In the genomic region with DNA sequence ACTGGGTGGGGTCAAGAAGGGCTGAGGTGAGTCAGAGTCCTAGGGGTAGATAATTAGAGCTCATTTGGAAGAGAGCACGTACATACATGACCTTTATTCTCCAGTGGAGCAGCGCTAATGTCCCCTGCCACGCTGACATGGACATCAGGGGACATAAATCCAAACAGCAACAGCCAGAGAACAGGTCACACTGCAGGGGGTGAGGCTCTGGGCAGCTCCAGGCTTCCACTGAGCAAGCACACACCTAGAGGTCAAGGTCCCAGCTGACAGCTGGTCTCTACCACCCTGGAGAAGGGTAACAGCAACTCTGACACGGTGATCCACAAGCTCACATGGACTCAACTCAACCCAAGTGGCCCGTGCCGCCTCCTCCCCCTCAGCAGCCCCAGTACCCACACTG, we compare ENCODE assay signal across 26 mouse cellular contexts. TPM values are rescaled to one million over a fixed set of nuclear protein-coding genes. Genes with fewer than 3 reads are reported as not detected.
A peak's percentile ranks its signal among the peaks of the same experiment; 100 is the strongest.
DNase-seq lines count a peak whose midpoint lies in the region; ATAC-seq and TF ChIP-seq lines count a peak whose summit lies in the region.
"Had no signal": no experiment of that assay in that cellular context is flagged by ENCODE, and none has a peak within 500 bp of the region (broad histone marks: within the 10 kb centered on the region; RNA-seq: fewer than 3 reads in every experiment).

No protein-coding gene starts in this region.

- no peaks in the 10 kb centered on the region for H3K9me3 ChIP-seq in liver, embryonic 11.5 days (ENCODE audit: control insufficient read depth, low read length)
- H3K9me3 ChIP-seq in intestine, postnatal 0 days (ENCODE audit: control insufficient read depth) = no peaks in the 10 kb centered on the region
- H3K9me3 ChIP-seq in kidney, postnatal 0 days (replicated peaks; ENCODE audit: low read length) = no peaks in the 10 kb centered on the region
- no peaks in the 10 kb centered on the region for H3K9me3 ChIP-seq in stomach, embryonic 16.5 days (replicated peaks; ENCODE audit: control insufficient read depth, low read length)
- no peaks in the 10 kb centered on the region for H3K9me3 ChIP-seq in hindbrain, postnatal 0 days (ENCODE audit: low read length)
- H3K9me3 ChIP-seq in midbrain, embryonic 13.5 days = no peaks in the 10 kb centered on the region
- H3K9me3 ChIP-seq: forebrain, embryonic 10.5 days; G1E; hindbrain, embryonic 15.5 days; liver, embryonic 15.5 days; neural tube, embryonic 13.5 days had no signal

- H3K4me1 ChIP-seq in liver, adult 2 months (ENCODE audit: control insufficient read depth, insufficient read depth, low read length) = peaks cover 20% of the 10 kb centered on the region
- peaks cover 31% of the 10 kb centered on the region for H3K4me1 ChIP-seq in liver, embryonic 11.5 days (replicated peaks; ENCODE audit: control insufficient read depth, insufficient read depth, low read length)
- peaks cover 13% of the 10 kb centered on the region; the same call in 1 of the 2 replicates for H3K4me1 ChIP-seq in intestine, postnatal 0 days (replicated peaks; ENCODE audit: control insufficient read depth, insufficient read depth, low read length)
- peaks cover 41% of the 10 kb centered on the region for H3K4me1 ChIP-seq in kidney, postnatal 0 days (replicated peaks; ENCODE audit: insufficient read depth, low read length)
- H3K4me1 ChIP-seq in stomach, embryonic 16.5 days (ENCODE audit: control insufficient read depth, insufficient read depth, low read length) = peaks cover 29% of the 10 kb centered on the region
- no peaks in the 10 kb centered on the region for H3K4me1 ChIP-seq in hindbrain, postnatal 0 days (ENCODE audit: insufficient read depth, low read length)
- H3K4me1 ChIP-seq in midbrain, embryonic 13.5 days (replicated peaks) = no peaks in the 10 kb centered on the region
- H3K4me1 ChIP-seq: hindbrain, embryonic 15.5 days had no signal

- TF ChIP-seq CTCF in liver, adult 2 months (IDR thresholded peaks at IDR 0.05; ENCODE audit: low read depth, low read length) = no peak
- TF ChIP-seq CTCF in intestine, postnatal 0 days (IDR thresholded peaks at IDR 0.05; ENCODE audit: low read depth) = no peak
- TF ChIP-seq CTCF in kidney, postnatal 0 days (IDR thresholded peaks at IDR 0.05; ENCODE audit: low read depth) = no peak
- no peak for TF ChIP-seq CTCF in hindbrain, postnatal 0 days (IDR thresholded peaks at IDR 0.05; ENCODE audit: low read depth)

- no peak overlapping the region for H3K27ac ChIP-seq in liver, adult 2 months (replicated peaks; ENCODE audit: insufficient read depth, low read depth, low read length)
- H3K27ac ChIP-seq in liver, embryonic 11.5 days (ENCODE audit: low read depth, low read length) = no peak overlapping the region
- peak overlapping the region; percentile 62 for H3K27ac ChIP-seq in intestine, postnatal 0 days (ENCODE audit: low read depth, low read length)
- H3K27ac ChIP-seq in kidney, postnatal 0 days = peak overlapping the region; percentile 31
- H3K27ac ChIP-seq in stomach, embryonic 16.5 days (ENCODE audit: low read length) = 0 out of 2 replicates have a peak overlapping the region, but pooled peaks have one; percentile 15
- no peak overlapping the region for H3K27ac ChIP-seq in hindbrain, postnatal 0 days
- no peak overlapping the region for H3K27ac ChIP-seq in midbrain, embryonic 13.5 days
- H3K27ac ChIP-seq: forebrain, embryonic 10.5 days; hindbrain, embryonic 15.5 days; liver, embryonic 15.5 days; macrophage; neural tube, embryonic 13.5 days had no signal

- H3K4me3 ChIP-seq in liver, adult 2 months (ENCODE audit: insufficient read depth, low read depth, low read length) = no peak overlapping the region
- H3K4me3 ChIP-seq in liver, embryonic 11.5 days (ENCODE audit: low read depth, low read length) = no peak overlapping the region
- H3K4me3 ChIP-seq in intestine, postnatal 0 days (ENCODE audit: low read depth, low read length) = no peak overlapping the region
- no peak overlapping the region for H3K4me3 ChIP-seq in kidney, postnatal 0 days (replicated peaks; ENCODE audit: low read depth, low read length)
- no peak overlapping the region for H3K4me3 ChIP-seq in stomach, embryonic 16.5 days (replicated peaks; ENCODE audit: low read length)
- H3K4me3 ChIP-seq in hindbrain, postnatal 0 days (ENCODE audit: low read length) = no peak overlapping the region
- H3K4me3 ChIP-seq in midbrain, embryonic 13.5 days (replicated peaks) = no peak overlapping the region
- H3K4me3 ChIP-seq: forebrain, embryonic 10.5 days; hindbrain, embryonic 15.5 days; liver, embryonic 15.5 days; myocyte; neural tube, embryonic 13.5 days had no signal

- 43% methylated on average over 6 of the region's 6 CpGs for WGBS in liver, adult 2 months
- WGBS in liver, embryonic 11.5 days = 68% methylated on average over 6 of the region's 6 CpGs
- WGBS in intestine, postnatal 0 days = 36% methylated on average over 6 of the region's 6 CpGs
- 46% methylated on average over 6 of the region's 6 CpGs for WGBS in kidney, postnatal 0 days
- WGBS in stomach, embryonic 16.5 days = 66% methylated on average over 6 of the region's 6 CpGs
- WGBS in hindbrain, postnatal 0 days = 71% methylated on average over 6 of the region's 6 CpGs
- whole genome bisulfite sequencing in midbrain, embryonic 13.5 days = 84% methylated on average over 6 of the region's 6 CpGs

- H3K79me2 ChIP-seq in liver, adult 2 months (ENCODE audit: control insufficient read depth, insufficient read depth, low read length) = no peaks in the 10 kb centered on the region

- H3K27me3 ChIP-seq in liver, adult 2 months (ENCODE audit: control insufficient read depth, insufficient read depth, low read length) = no peaks in the 10 kb centered on the region
- H3K27me3 ChIP-seq in liver, embryonic 11.5 days (replicated peaks; ENCODE audit: control insufficient read depth, insufficient read depth, low read length) = no peaks in the 10 kb centered on the region
- no peaks in the 10 kb centered on the region for H3K27me3 ChIP-seq in intestine, postnatal 0 days (replicated peaks; ENCODE audit: control insufficient read depth, insufficient read depth, low read length)
- H3K27me3 ChIP-seq in kidney, postnatal 0 days (ENCODE audit: insufficient read depth, low read length) = no peaks in the 10 kb centered on the region
- no peaks in the 10 kb centered on the region for H3K27me3 ChIP-seq in stomach, embryonic 16.5 days (ENCODE audit: control insufficient read depth, insufficient read depth, low read length)
- no peaks in the 10 kb centered on the region for H3K27me3 ChIP-seq in hindbrain, postnatal 0 days (ENCODE audit: insufficient read depth, low read length)
- H3K27me3 ChIP-seq in midbrain, embryonic 13.5 days = no peaks in the 10 kb centered on the region
- H3K27me3 ChIP-seq: CH12.LX; hindbrain, embryonic 15.5 days; liver, embryonic 15.5 days; neural tube, embryonic 13.5 days; Patski had no signal

- no peak overlapping the region for H3K9ac ChIP-seq in liver, adult 2 months (ENCODE audit: low read depth, low read length)
- no peak overlapping the region for H3K9ac ChIP-seq in liver, embryonic 11.5 days (ENCODE audit: low read depth, low read length)
- no peak overlapping the region for H3K9ac ChIP-seq in intestine, postnatal 0 days (ENCODE audit: low read depth, low read length)
- H3K9ac ChIP-seq in kidney, postnatal 0 days (ENCODE audit: low read depth, low read length) = no peak overlapping the region
- H3K9ac ChIP-seq in stomach, embryonic 16.5 days (ENCODE audit: low read length) = no peak overlapping the region
- H3K9ac ChIP-seq in hindbrain, postnatal 0 days (replicated peaks; ENCODE audit: low read length) = no peak overlapping the region
- no peak overlapping the region for H3K9ac ChIP-seq in midbrain, embryonic 13.5 days (replicated peaks)
- H3K9ac ChIP-seq: forebrain, postnatal 0 days; hindbrain, embryonic 15.5 days; liver, embryonic 15.5 days; neural tube, embryonic 13.5 days had no signal

- ATAC-seq in liver, embryonic 11.5 days (replicated peaks; ENCODE audit: low FRiP score) = no peak
- ATAC-seq in intestine, postnatal 0 days = peak; percentile 71
- peak; percentile 79 for ATAC-seq in kidney, postnatal 0 days (replicated peaks; ENCODE audit: low FRiP score, low read depth)
- no peak for ATAC-seq in stomach, embryonic 16.5 days (ENCODE audit: insufficient read depth, low FRiP score)
- no peak for ATAC-seq in hindbrain, postnatal 0 days
- no peak for ATAC-seq in midbrain, embryonic 13.5 days
- ATAC-seq: forebrain, postnatal 0 days; lung, postnatal 0 days; midbrain, embryonic 16.5 days; Patski had no signal

- no peak for TF ChIP-seq POLR2A in liver, adult 2 months (IDR thresholded peaks at IDR 0.05; ENCODE audit: extremely low read depth, insufficient read depth, low read length)

- no peaks in the 10 kb centered on the region for H3K36me3 ChIP-seq in liver, adult 2 months (ENCODE audit: control insufficient read depth, insufficient read depth, low read length)
- H3K36me3 ChIP-seq in liver, embryonic 11.5 days (ENCODE audit: control insufficient read depth, insufficient read depth, low read length) = no peaks in the 10 kb centered on the region
- H3K36me3 ChIP-seq in intestine, postnatal 0 days (ENCODE audit: control insufficient read depth, insufficient read depth) = no peaks in the 10 kb centered on the region
- H3K36me3 ChIP-seq in kidney, postnatal 0 days (ENCODE audit: insufficient read depth, low read length) = no peaks in the 10 kb centered on the region
- no peaks in the 10 kb centered on the region for H3K36me3 ChIP-seq in stomach, embryonic 16.5 days (ENCODE audit: control insufficient read depth, insufficient read depth, low read length)
- no peaks in the 10 kb centered on the region for H3K36me3 ChIP-seq in hindbrain, postnatal 0 days (ENCODE audit: insufficient read depth, low read length)
- H3K36me3 ChIP-seq in midbrain, embryonic 13.5 days = no peaks in the 10 kb centered on the region
- H3K36me3 ChIP-seq: forebrain, embryonic 10.5 days; G1E; hindbrain, embryonic 15.5 days; liver, embryonic 15.5 days; neural tube, embryonic 13.5 days had no signal

- H3K4me2 ChIP-seq in liver, embryonic 11.5 days = no peak overlapping the region
- no peak overlapping the region for H3K4me2 ChIP-seq in intestine, postnatal 0 days (replicated peaks; ENCODE audit: low read depth)
- no peak overlapping the region for H3K4me2 ChIP-seq in kidney, postnatal 0 days (ENCODE audit: low read length)
- no peak overlapping the region for H3K4me2 ChIP-seq in stomach, embryonic 16.5 days (ENCODE audit: low read depth, low read length)
- H3K4me2 ChIP-seq in hindbrain, postnatal 0 days (ENCODE audit: low read depth, low read length) = no peak overlapping the region
- no peak overlapping the region for H3K4me2 ChIP-seq in midbrain, embryonic 13.5 days (replicated peaks)
- H3K4me2 ChIP-seq: heart, embryonic 11.5 days; hindbrain, embryonic 15.5 days; liver, embryonic 15.5 days; neural tube, embryonic 13.5 days had no signal

- DNase-seq in liver, adult 2 months (ENCODE audit: extremely low read depth, low read depth, low spot score) = peak; percentile 49
- no peak for DNase-seq in liver, embryonic 11.5 days (ENCODE audit: low spot score)
- no peak for DNase-seq in kidney, postnatal 0 days (ENCODE audit: low spot score)
- no peak for DNase-seq in hindbrain, postnatal 0 days (ENCODE audit: low spot score)
- no peak for DNase-seq in adrenal gland, adult 8-10 months
- DNase-seq: cerebellum, adult 11-12 months; cerebellum, postnatal 10 days; forebrain, postnatal 0 days; gastrocnemius, postnatal 14 days; heart, adult 11 months; layer of hippocampus, postnatal 36 days had no signal

RNA-seq across cellular contexts. Expression of a gene that starts 49.5 kb away (rescaled TPM):
- 589 and 661 TPM in 2 replicates for total RNA-seq in liver, adult 2 months (2014; rRNA removed)
- polyA plus RNA-seq in liver, adult 2 months (2012; rRNA removed) = 259 and 295 TPM in 2 replicates
- polyA plus RNA-seq in liver, embryonic 11.5 days (2014; fragmentation: Nextera tagmentation; extraction: Ambion mirVana) = 26.2 and 27.7 TPM in 2 replicates
- polyA plus RNA-seq in intestine, postnatal 0 days (2015; fragmentation: Nextera tagmentation; extraction: Ambion mirVana) = 27.2 and 27.7 TPM in 2 replicates
- 34.1 and 35.5 TPM in 2 replicates for polyA plus RNA-seq in kidney, postnatal 0 days (2015; fragmentation: Nextera tagmentation; extraction: Ambion mirVana)
- polyA plus RNA-seq in stomach, embryonic 16.5 days (2015; fragmentation: Nextera tagmentation; extraction: Ambion mirVana) = 29.4 and 30.8 TPM in 2 replicates
- 32.4 and 38.8 TPM in 2 replicates for total RNA-seq in hindbrain, postnatal 0 days (2014; rRNA removed)
- 22.2 and 23.2 TPM in 2 replicates for polyA plus RNA-seq in hindbrain, postnatal 0 days (2015; fragmentation: Nextera tagmentation; extraction: Ambion mirVana)
- polyA plus RNA-seq in midbrain, embryonic 13.5 days (2015; fragmentation: Nextera tagmentation; extraction: Ambion mirVana) = 18.7 and 20.1 TPM in 2 replicates
- total RNA-seq in adrenal gland, adult 8-10 months (2022) = 10 to 100 TPM; 17.9 to 44.0 (median 29.8) TPM
- polyA plus RNA-seq: G1E had no signal

Comparison
In these comparisons a context has a peak if more than half of its experiments do, and no peak if none do; other contexts are left out.
1. H3K27ac ChIP-seq: peak in intestine, postnatal 0 days (single experiment), kidney, postnatal 0 days (single experiment) and stomach, embryonic 16.5 days (single experiment); none in liver, adult 2 months (single experiment), liver, embryonic 11.5 days (single experiment), hindbrain, postnatal 0 days (single experiment) and midbrain, embryonic 13.5 days (single experiment).
2. ATAC-seq: peak in intestine, postnatal 0 days (single experiment) and kidney, postnatal 0 days (single experiment); none in liver, embryonic 11.5 days (single experiment), stomach, embryonic 16.5 days (single experiment), hindbrain, postnatal 0 days (single experiment) and midbrain, embryonic 13.5 days (single experiment).